Mouse (Mus musculus) hindbrain, embryonic 16.5 days (tissue): ENCODE measurements around the gene Dclk2. TPM values are rescaled to one million over a fixed set of nuclear protein-coding genes. Genes with fewer than 3 reads are reported as not detected.
A peak's percentile ranks its signal among the peaks of the same experiment; 100 is the strongest.

Experiments used
- ATAC-seq: fragments of 200-750 bp; cut with Nextera tagmentation; 2 replicates; pipeline ENCODE4 v1.8.0; 2017; ENCODE audit warnings: moderate TSS enrichment, moderate library complexity
- H3K27ac ChIP-seq: fragments of 300-500 bp; sonication (generic); 2 replicates; pipeline ENCODE4 v1.5.1; 2014; ENCODE audit warnings: low read depth, mild to moderate bottlenecking, control low read depth, low read length, moderate library complexity
- H3K27me3 ChIP-seq: fragments of 300-500 bp; sonication (generic); replicated peaks from 2 replicates; pipeline ENCODE4 v1.6.1; 2014; ENCODE audit warnings: low read length; ENCODE audit not compliant: control insufficient read depth, insufficient read depth
- H3K36me3 ChIP-seq: fragments of 300-500 bp; sonication (generic); 2 replicates; pipeline ENCODE4 v1.6.1; 2014; ENCODE audit warnings: mild to moderate bottlenecking, low read length, moderate library complexity, mixed read lengths; ENCODE audit not compliant: control insufficient read depth, insufficient read depth
- H3K4me1 ChIP-seq: fragments of 300-500 bp; sonication (generic); 2 replicates; pipeline ENCODE4 v1.6.1; 2014; ENCODE audit warnings: low read depth, low read length; ENCODE audit not compliant: control insufficient read depth, insufficient read depth
- H3K4me2 ChIP-seq: fragments of 300-500 bp; sonication (generic); 2 replicates; pipeline ENCODE4 v1.6.1; 2014; ENCODE audit warnings: mild to moderate bottlenecking, low read length, control low read depth, moderate library complexity
- H3K4me3 ChIP-seq: fragments of 300-500 bp; sonication (generic); 2 replicates; pipeline ENCODE4 v1.5.1; 2014; ENCODE audit warnings: mild to moderate bottlenecking, low read length, control low read depth, moderate library complexity
- H3K9ac ChIP-seq: fragments of 300-500 bp; sonication (generic); 2 replicates; pipeline ENCODE4 v1.6.1; 2014; ENCODE audit warnings: low read depth, mild to moderate bottlenecking, control low read depth, low read length, moderate library complexity
- H3K9me3 ChIP-seq: fragments of 300-500 bp; sonication (generic); 2 replicates; pipeline ENCODE4 v1.6.1; 2014; ENCODE audit warnings: mild to moderate bottlenecking, low read length, moderate library complexity; ENCODE audit not compliant: control insufficient read depth
- WGBS: fragments of 180-500 bp; shearing (Covaris S2); extraction: QIAGEN DNeasy Blood & Tissue Kit; methylation state at CpG from one replicate; pipeline ENCODE4 v1.1.7; 2014; 5-methylcytosine and 5-hydroxymethylcytosine counted together
- polyA plus RNA-seq: library from polyadenylated mRNA; unstranded; fragments of >200 nt; fragmentation: Nextera tagmentation; extraction: Ambion mirVana; gene quantifications from 2 replicates; pipeline ENCODE4 v1.2.1, GENCODE M21; 2015

Dclk2 gene
- polyA plus RNA-seq, 1 experiment from 2014 or later = 74.9 TPM

GRCm38 (mm10) chr3:86804265-86804664, 116.4 kb downstream of the Dclk2 start:
- H3K4me1 ChIP-seq = peaks cover 17% of the 10 kb centered on the region
- no peak overlapping the region for H3K4me3 ChIP-seq
- H3K36me3 ChIP-seq = peaks cover 14% of the 10 kb centered on the region
- H3K27ac ChIP-seq = no peak overlapping the region
- H3K9ac ChIP-seq = no peak overlapping the region
- 88% methylated on average over 9 of the region's 9 CpGs for WGBS
- no peak for ATAC-seq
- H3K9me3 ChIP-seq = no peaks in the 10 kb centered on the region
- no peaks in the 10 kb centered on the region for H3K27me3 ChIP-seq
- H3K4me2 ChIP-seq = no peak overlapping the region

GRCm38 (mm10) chr3:86802825-86803224, 117.8 kb downstream of the Dclk2 start:
- Histone ChIP-seq H3K4me2 (no peak overlapping the region), H3K36me3 (peaks cover 20% of the 10 kb centered on the region), H3K9me3 (no peaks in the 10 kb centered on the region), H3K4me3 (no peak overlapping the region), H3K9ac (no peak overlapping the region), H3K4me1 (peaks cover 13% of the 10 kb centered on the region), H3K27ac (no peak overlapping the region), H3K27me3 (no peaks in the 10 kb centered on the region)
- no peak for ATAC-seq
- WGBS = 37% methylated on average over 8 of the region's 8 CpGs

- no peaks in the 10 kb centered on the region for H3K27me3 ChIP-seq
- no peak overlapping the region for H3K4me2 ChIP-seq
- WGBS = 74% methylated on average over 8 of the region's 8 CpGs
- ATAC-seq = no peak
- H3K9ac ChIP-seq = no peak overlapping the region
- no peaks in the 10 kb centered on the region for H3K9me3 ChIP-seq
- peaks cover 13% of the 10 kb centered on the region for H3K4me1 ChIP-seq
- no peak overlapping the region for H3K4me3 ChIP-seq
- peaks cover 27% of the 10 kb centered on the region for H3K36me3 ChIP-seq
- peak overlapping the region; percentile 55 for H3K27ac ChIP-seq
Measured at GRCm38 (mm10) chr3:86800841-86801240, 119.8 kb downstream of the Dclk2 start.

- no peak for ATAC-seq
- H3K4me3 ChIP-seq = no peak overlapping the region
- peaks cover 13% of the 10 kb centered on the region for H3K4me1 ChIP-seq
- H3K4me2 ChIP-seq = no peak overlapping the region
- no peak overlapping the region for H3K27ac ChIP-seq
- peaks cover 15% of the 10 kb centered on the region for H3K36me3 ChIP-seq
- H3K9ac ChIP-seq = no peak overlapping the region
- no peaks in the 10 kb centered on the region for H3K9me3 ChIP-seq
- H3K27me3 ChIP-seq = no peaks in the 10 kb centered on the region
- 93% methylated on average over 9 of the region's 9 CpGs for WGBS
Measured at GRCm38 (mm10) chr3:86799041-86799440, 121.6 kb downstream of the Dclk2 start.

GRCm38 (mm10) chr3:86797871-86798460, 122.7 kb downstream of the Dclk2 start:
- no peak overlapping the region for H3K27ac ChIP-seq
- H3K9me3 ChIP-seq = no peaks in the 10 kb centered on the region
- 78% methylated on average over 13 of the region's 13 CpGs for WGBS
- peaks cover 15% of the 10 kb centered on the region for H3K36me3 ChIP-seq
- H3K4me1 ChIP-seq = peaks cover 16% of the 10 kb centered on the region
- H3K27me3 ChIP-seq = no peaks in the 10 kb centered on the region
- no peak overlapping the region for H3K4me2 ChIP-seq
- H3K9ac ChIP-seq = no peak overlapping the region
- no peak for ATAC-seq
- no peak overlapping the region for H3K4me3 ChIP-seq

- no peak overlapping the region for H3K9ac ChIP-seq
- 45% methylated on average over 6 of the region's 6 CpGs for WGBS
Measured at GRCm38 (mm10) chr3:86796716-86797115, 123.9 kb downstream of the Dclk2 start.

GRCm38 (mm10) chr3:86793720-86794191, 126.9 kb downstream of the Dclk2 start:
- 52% methylated on average over 1 of the region's 1 CpGs for WGBS
- Histone ChIP-seq H3K36me3 (peaks cover 13% of the 10 kb centered on the region), H3K27me3 (no peaks in the 10 kb centered on the region), H3K4me3 (no peak overlapping the region), H3K27ac (no peak overlapping the region), H3K9ac (no peak overlapping the region), H3K9me3 (no peaks in the 10 kb centered on the region), H3K4me1 (peaks cover 10% of the 10 kb centered on the region), H3K4me2 (no peak overlapping the region)
- ATAC-seq = peak; percentile 60

More at GRCm38 (mm10) chr3:86796716-86797115, 123.9 kb downstream of the Dclk2 start:
- Histone ChIP-seq H3K9me3 (no peaks in the 10 kb centered on the region), H3K27me3 (no peaks in the 10 kb centered on the region), H3K4me1 (peaks cover 13% of the 10 kb centered on the region), H3K27ac (no peak overlapping the region), H3K36me3 (peaks cover 15% of the 10 kb centered on the region), H3K4me3 (no peak overlapping the region), H3K4me2 (no peak overlapping the region)
- no peak for ATAC-seq

GRCm38 (mm10) chr3:86793264-86793663, 127.4 kb downstream of the Dclk2 start:
- Histone ChIP-seq H3K36me3 (peaks cover 13% of the 10 kb centered on the region), H3K9ac (no peak overlapping the region), H3K9me3 (no peaks in the 10 kb centered on the region), H3K27me3 (no peaks in the 10 kb centered on the region), H3K4me3 (no peak overlapping the region), H3K4me1 (peaks cover 11% of the 10 kb centered on the region), H3K4me2 (no peak overlapping the region), H3K27ac (no peak overlapping the region)
- ATAC-seq = no peak
- WGBS = 74% methylated on average over 4 of the region's 4 CpGs

GRCm38 (mm10) chr3:86789752-86790151, 130.9 kb downstream of the Dclk2 start:
- no peak overlapping the region for H3K4me3 ChIP-seq
- peaks cover 6% of the 10 kb centered on the region for H3K36me3 ChIP-seq
- no peak overlapping the region for H3K9ac ChIP-seq
- ATAC-seq = no peak
- H3K27me3 ChIP-seq = no peaks in the 10 kb centered on the region
- peaks cover 27% of the 10 kb centered on the region for H3K4me1 ChIP-seq
- 75% methylated on average over 5 of the region's 5 CpGs for WGBS
- H3K27ac ChIP-seq = no peak overlapping the region; the same call in 1 of the 2 replicates
- H3K4me2 ChIP-seq = no peak overlapping the region
- H3K9me3 ChIP-seq = no peaks in the 10 kb centered on the region
